ENCODE assay signal across 12 mouse cellular contexts in genomic region chr3:59409131-59409530, GRCm38 (mm10).
"Had no signal": no experiment of that assay in that cellular context is flagged by ENCODE, and none has a peak within 500 bp of the region (broad histone marks: within the 10 kb centered on the region; RNA-seq: fewer than 3 reads in every experiment).

No protein-coding gene starts in this region.

- DNase-seq: kidney, adult 18-20 months; kidney, postnatal 10 days; lung, adult 2 months; right cerebral cortex, postnatal 14 days; thymus, postnatal 36 days had no signal

- ATAC-seq: intestine, embryonic 15.5 days; midbrain, embryonic 16.5 days had no signal

- H3K9ac ChIP-seq: intestine, embryonic 15.5 days; limb, embryonic 15.5 days; liver, embryonic 14.5 days; midbrain, embryonic 12.5 days; stomach, embryonic 15.5 days had no signal

- H3K36me3 ChIP-seq: intestine, embryonic 15.5 days; limb, embryonic 15.5 days; midbrain, embryonic 12.5 days; stomach, embryonic 15.5 days had no signal

- H3K4me3 ChIP-seq: intestine, embryonic 15.5 days; left cerebral cortex, adult 2 months; limb, embryonic 15.5 days; midbrain, embryonic 12.5 days; stomach, embryonic 15.5 days had no signal

- H3K27ac ChIP-seq: intestine, embryonic 15.5 days; left cerebral cortex, adult 2 months; limb, embryonic 15.5 days; liver, embryonic 14.5 days; midbrain, embryonic 12.5 days; stomach, embryonic 15.5 days had no signal

- H3K9me3 ChIP-seq: intestine, embryonic 15.5 days; limb, embryonic 15.5 days; midbrain, embryonic 12.5 days; stomach, embryonic 15.5 days had no signal

- H3K4me2 ChIP-seq: intestine, embryonic 15.5 days; limb, embryonic 15.5 days; midbrain, embryonic 12.5 days; stomach, embryonic 15.5 days had no signal

- H3K27me3 ChIP-seq: intestine, embryonic 15.5 days; limb, embryonic 15.5 days; midbrain, embryonic 12.5 days; stomach, embryonic 15.5 days had no signal

- H3K4me1 ChIP-seq: intestine, embryonic 15.5 days; limb, embryonic 15.5 days; midbrain, embryonic 12.5 days; stomach, embryonic 15.5 days had no signal
